Mouse (Mus musculus) left cerebral cortex, adult 2 months (tissue): ENCODE results near the gene Hist1h2be. TPM values are rescaled to one million over a fixed set of nuclear protein-coding genes. Genes with fewer than 3 reads are reported as not detected.
"Not testable (repeated sequence)": the region's sequence is repeated elsewhere in the genome, so short reads cannot be mapped to it uniquely, and the experiment has no call there.

Experiments used
- DNase-seq, 2 experiments: peaks; one replicate each; pipeline ENCODE4 v3.0.0; 2021 to 2022; ENCODE audit warnings: low spot score in 2 of 2, mixed read lengths in 1 of 2; ENCODE audit errors: extremely low spot score in 1 of 2
- H3K27ac ChIP-seq: fragments of 200-600 bp; 2 replicates; pipeline ENCODE4 v1.8.1; 2022
- H3K4me3 ChIP-seq: fragments of 200-600 bp; 2 replicates; pipeline ENCODE4 v1.8.1; 2022
- CTCF ChIP-seq: fragments of 200-600 bp; IDR thresholded peaks from 2 replicates; pipeline ENCODE4 v1.8.1; 2022; ENCODE audit warnings: antibody characterized with exemption, mild to moderate bottlenecking, moderate library complexity
- intact Hi-C: fragments of 180-260 bp; cut with DNase I; formaldehyde crosslinking; loops from one replicate; pipeline ENCODE4 v1.15.1; 2025
- total RNA-seq, 2 experiments: library from RNA; stranded (reverse); gene quantifications; 2 replicates each; pipeline ENCODE4 v1.2.3; 2021

Hist1h2be gene
- total RNA-seq, 2 experiments from 2014 or later, result 5.4 to 7.9 TPM

DNA sequence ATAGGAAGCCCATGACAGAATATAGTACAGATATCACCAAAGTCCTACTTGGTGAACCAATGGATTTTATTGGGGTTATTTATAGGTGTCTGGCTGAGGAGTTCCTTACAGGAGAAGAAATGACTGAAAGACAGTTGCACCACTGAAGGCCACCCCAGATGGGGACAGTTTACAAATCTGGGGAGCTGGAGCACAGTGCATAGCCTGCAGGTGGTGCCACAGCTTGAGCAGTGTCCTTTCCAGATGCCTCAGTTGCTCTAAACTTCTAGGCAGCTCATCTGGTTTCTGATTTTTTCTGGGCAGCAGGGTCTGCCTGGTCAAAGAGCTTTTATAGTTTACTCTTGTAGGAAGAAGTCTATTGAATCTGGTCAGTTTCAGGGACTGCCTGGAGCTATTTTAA lies 11.1 kb downstream of the Hist1h2be start:
- no peak for DNase-seq
- intact Hi-C loops, result no loop called here
- H3K4me3 ChIP-seq, result no peak overlapping the region
- TF ChIP-seq CTCF, result no peak
- H3K27ac ChIP-seq, result no peak overlapping the region

DNA sequence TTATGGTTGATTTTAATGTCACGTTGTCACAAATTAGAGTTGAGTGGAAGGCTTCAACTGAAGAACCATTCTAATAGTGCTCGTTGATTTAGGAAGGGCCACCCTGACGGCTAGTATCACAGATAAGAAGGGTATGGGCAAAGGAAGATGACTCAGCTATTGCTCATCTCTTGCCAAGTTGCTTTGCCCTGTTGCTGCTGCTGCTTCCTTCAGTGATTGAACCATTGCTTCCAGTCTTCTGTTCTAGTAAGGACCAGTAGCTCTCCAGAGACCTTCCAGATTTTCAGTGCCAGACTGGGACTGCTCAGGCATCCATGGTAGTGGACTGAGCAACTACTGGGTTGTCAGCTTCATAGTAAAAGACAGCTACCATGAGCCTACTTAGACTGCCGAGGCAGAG lies 11.7 kb downstream of the Hist1h2be start:
- TF ChIP-seq CTCF, result no peak
- Histone ChIP-seq H3K27ac (no peak overlapping the region), H3K4me3 (no peak overlapping the region)
- intact Hi-C loops, result no loop called here
- DNase-seq, result no peak

DNA sequence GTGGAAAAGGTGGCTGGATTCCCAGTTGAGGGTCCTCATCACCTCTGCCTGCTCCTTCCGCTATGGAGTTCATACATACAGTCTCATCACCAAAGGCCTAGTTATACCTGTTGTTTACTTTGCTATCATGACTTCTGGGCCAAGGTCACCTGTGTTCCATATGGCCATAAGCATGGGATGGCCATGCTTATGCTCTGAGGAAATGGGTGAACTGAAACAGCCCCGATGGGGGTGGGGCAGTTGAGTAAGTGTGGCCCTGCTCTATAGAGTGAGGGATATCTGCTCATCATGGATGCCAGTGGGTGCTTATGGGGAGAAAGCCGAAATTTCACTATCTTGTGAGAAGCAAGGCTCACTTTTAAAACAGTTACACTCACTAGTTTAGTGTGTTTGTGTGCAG lies 15.9 kb downstream of the Hist1h2be start:
- TF ChIP-seq CTCF, result no peak
- no peak for DNase-seq
- Histone ChIP-seq H3K27ac (no peak overlapping the region), H3K4me3 (no peak overlapping the region)
- intact Hi-C loops, result no loop called here

DNA sequence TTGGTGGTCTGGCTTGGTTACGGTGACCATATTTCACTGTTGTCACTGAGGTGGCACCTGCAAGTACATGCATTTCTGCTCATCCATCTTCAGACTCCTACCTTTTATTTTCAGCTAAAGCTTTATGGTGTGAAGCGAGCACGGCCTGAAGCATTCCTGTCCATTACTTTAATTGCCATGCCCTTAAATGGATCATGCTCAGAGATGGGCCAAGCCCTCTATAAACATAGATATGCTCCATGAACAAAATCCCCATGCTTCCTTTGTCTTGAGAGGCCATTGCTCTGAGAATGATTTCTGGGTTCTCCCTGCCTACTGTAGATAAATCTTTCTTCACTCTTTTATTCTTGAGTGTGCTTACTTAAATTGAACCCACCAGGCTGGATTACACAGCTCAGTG lies 16.5 kb downstream of the Hist1h2be start:
- no peak for TF ChIP-seq CTCF
- intact Hi-C loops, result no loop called here
- H3K4me3 ChIP-seq, result no peak overlapping the region
- H3K27ac ChIP-seq, result no peak overlapping the region
- no peak for DNase-seq

DNA sequence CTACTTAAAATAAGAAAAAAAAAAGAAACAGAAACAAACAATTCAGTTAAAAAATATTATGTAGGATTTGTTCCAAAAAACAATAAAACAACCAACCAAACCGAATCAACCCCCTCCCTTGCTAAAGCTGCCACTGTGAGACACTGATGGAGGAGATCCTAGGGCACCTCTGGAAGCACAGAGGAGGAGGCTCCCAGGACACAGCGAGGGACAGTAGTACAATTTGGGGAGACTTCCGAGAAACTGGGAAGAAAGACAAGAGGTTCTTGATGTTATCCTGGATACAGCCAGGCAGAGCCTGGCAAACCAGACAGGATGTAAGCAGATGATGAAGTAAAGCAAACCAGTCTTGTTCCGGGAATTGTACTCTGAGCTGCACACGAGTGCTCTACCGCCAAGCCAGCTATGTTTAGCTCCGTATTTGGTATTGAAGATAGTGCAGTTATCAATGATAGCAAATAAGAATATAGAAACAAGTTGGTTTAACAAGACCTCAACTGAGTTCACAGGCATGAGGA lies 17.7 kb downstream of the Hist1h2be start:
- H3K27ac ChIP-seq, result no peak overlapping the region
- no peak for TF ChIP-seq CTCF
- intact Hi-C loops, result no loop called here
- H3K4me3 ChIP-seq, result no peak overlapping the region
- DNase-seq, result no peak

DNA sequence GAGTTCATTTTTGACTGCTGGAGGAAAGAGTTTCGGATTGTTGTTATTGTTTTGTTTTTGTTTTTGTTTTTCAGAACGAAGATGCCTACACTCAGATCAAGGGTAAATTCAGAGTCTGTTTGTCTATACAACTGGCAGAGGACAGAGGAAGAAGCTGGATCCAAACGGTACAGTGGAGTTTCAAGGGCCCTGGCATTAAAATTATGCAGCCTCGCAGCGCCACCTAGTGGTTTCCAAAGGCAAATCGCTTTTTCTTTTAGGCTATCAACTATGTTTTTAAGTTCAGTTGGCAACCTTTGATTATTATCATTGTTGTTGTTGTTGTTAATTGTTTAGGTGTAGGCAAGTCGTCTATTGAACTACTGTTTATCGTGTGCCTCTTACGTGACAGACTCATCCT lies 23.0 kb downstream of the Hist1h2be start:
- peak; percentile 92 for TF ChIP-seq CTCF
- no peak overlapping the region for H3K27ac ChIP-seq
- intact Hi-C loops, result loop anchor here (5.0 kb wide), 1 partner anchor 176 kb away; the partner anchor contains the start of gene Abt1
- H3K4me3 ChIP-seq, result no peak overlapping the region
- peak; percentile 64 to 67 for DNase-seq

DNA sequence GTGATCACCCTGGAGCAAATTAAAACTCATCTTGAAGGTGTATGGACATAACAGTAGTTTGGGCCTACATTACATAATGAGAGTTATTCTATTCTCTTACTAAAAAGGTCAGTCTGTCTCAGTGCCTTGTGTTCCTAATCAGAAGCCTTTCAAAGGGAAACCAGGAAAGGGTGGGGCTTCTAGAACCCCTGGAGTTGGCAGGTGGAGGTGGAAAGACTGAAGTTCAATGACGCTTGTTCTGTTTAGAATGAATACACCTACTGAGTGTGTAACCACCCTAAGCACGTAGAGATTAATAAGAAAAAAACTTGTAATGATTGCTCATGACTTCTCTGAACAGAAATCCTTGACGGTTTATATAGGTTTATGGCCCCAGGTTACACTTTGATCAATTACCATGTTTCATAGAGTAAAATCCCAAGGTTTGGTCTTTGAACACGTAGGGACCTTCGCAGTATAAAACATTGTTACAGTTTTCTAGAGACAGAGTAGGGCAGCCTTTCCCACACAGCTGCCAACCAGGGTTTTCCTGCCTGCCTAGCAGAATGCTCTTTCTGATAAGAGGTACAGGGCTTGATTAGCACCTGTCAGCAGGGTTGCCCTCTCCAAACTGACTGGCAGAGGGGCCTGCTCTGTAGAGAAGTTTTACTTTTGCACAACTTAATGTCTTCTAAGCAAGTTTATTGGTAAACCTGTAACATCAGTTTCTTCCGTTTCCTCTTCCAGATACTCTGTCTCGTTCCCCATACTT lies 25.1 kb downstream of the Hist1h2be start:
- no peak overlapping the region for H3K4me3 ChIP-seq
- intact Hi-C loops, result loop anchor here (5.0 kb wide), 1 partner anchor 173 kb away; the partner anchor contains the start of gene Abt1
- TF ChIP-seq CTCF, result no peak
- no peak for DNase-seq
- no peak overlapping the region for H3K27ac ChIP-seq

DNA sequence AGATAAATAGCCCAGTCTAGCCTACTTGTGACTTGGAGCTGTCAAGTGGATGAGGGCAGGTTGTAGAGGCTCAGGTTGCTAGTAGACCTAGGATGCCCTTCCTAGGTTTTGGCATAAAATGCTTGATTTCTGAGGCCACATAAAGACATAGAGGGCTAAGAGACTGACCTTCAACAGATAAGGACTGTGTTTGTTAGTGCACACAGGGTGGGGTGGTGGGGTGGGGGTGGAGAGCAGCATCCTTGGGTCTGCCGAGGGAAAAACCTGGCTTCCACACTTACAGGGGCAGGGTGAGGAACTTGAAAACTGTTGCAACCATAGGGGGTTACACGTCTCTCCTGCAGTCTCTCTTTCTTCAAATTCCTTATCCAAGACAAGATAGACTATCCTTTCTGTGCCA lies 25.7 kb downstream of the Hist1h2be start:
- no peak for TF ChIP-seq CTCF
- intact Hi-C loops, result loop anchor here (5.0 kb wide), 1 partner anchor 173 kb away; the partner anchor contains the start of gene Abt1
- Histone ChIP-seq H3K4me3 (no peak overlapping the region), H3K27ac (no peak overlapping the region)
- no peak for DNase-seq

DNA sequence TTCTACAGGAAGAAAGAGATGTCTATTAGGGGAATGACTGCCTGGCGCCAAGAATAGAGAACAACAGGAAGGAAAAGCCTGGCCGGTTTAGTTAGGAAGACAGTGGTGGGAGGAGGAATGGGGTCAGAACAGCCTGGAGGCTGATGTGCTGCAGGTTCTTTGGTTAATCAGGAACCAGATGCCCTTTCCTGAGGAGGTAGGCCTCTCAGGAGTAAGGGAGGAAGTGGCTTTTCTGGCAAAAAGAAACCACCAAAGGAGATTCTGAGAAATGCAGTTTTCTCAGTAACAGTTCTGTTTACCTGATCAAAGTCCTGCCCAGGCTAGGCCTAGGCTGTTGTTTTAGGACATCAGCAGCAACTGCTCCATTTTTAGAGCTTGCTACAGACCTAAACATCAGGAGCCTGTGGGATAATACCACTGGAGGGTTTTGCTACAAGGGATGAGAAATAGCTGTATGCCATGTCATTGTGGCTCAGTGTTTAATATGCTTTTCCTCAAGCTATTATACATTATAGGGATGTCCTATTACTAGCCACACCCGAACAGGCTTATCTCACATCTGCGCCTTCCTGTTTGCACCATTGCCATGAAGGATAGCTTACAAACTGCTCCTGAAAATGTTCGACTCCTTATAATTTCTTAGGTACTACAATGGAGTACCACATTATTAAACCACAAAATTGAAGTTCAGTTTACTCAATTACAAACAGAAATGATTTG lies 27.7 kb downstream of the Hist1h2be start:
- TF ChIP-seq CTCF, result no peak
- intact Hi-C loops, result no loop called here

DNA sequence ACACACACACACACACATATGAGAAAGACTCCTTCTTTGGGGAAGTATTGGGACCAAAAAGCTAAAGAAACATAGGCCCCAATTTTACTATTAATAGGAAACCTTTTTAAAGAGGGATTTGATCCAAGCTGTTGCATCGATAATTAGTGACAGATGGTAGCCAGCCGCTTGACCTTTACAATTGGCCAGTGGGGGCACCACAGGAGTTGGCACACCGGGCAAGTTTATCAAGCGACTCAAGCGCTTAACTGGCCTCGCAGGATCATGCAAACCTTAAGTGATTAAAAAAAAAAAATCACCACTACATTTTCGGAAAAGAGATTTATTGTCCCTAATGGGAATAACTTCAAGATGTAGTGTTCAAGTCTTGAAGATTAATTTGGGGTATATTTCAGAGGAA lies 28.3 kb downstream of the Hist1h2be start:
- Histone ChIP-seq H3K4me3 (no peak overlapping the region), H3K27ac (no peak overlapping the region)
- no peak for TF ChIP-seq CTCF
- intact Hi-C loops, result no loop called here
- no peak for DNase-seq

More for the DNA sequence above, 27.7 kb downstream of the Hist1h2be start:
- Histone ChIP-seq H3K27ac (no peak overlapping the region), H3K4me3 (no peak overlapping the region)
- no peak for DNase-seq

DNA sequence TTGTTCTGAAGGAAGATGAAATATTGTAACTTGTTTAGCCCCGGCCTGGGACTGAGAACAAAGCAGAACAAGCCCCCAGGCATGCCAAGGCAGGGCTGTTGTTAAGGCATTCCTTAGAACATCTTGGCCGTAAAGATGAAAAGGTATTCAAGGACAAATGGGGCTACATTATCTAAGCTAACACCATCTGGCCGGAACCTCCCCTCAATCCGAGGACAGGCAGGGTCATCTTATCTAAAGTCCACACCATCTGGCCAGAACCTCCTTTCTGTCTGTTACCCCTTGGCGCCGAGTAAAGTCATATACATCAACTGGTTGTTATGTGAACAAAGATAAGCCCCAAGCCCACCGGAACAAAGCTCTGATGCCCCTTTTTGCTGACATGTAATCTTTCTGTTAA lies 29.0 kb downstream of the Hist1h2be start:
- H3K4me3 ChIP-seq, intact Hi-C loops, DNase-seq, H3K27ac ChIP-seq: not testable (repeated sequence)

DNA sequence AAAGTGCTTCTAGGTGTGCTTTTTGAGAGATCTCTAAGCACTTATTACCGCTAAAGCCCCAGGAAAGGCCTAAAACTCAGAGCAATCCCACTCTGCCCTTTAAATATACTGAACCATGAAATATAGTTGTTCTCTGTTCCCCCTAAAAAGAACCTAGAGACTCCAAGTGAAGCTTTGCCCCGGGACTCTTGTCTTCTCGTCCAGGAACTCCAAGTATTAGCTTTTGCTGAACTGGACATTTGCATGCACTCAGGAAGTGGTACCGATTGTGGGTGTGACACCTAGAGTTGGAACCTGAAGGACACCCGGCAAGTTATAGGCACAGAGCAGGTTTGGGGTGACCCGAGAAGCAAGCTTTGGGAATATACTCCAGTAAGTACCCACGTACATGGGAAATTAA lies 29.7 kb downstream of the Hist1h2be start:
- no peak for TF ChIP-seq CTCF
- Histone ChIP-seq H3K4me3 (no peak overlapping the region), H3K27ac (no peak overlapping the region)
- DNase-seq, result no peak
- intact Hi-C loops, result no loop called here
